Mouse (Mus musculus) spleen, adult 2 months (tissue): ENCODE data around the gene Ttbk1.

Experiments
- CTCF ChIP-seq: fragments of 200-500 bp; IDR thresholded peaks from 2 replicates; pipeline ENCODE4 v1.5.1; 2011; ENCODE audit warnings: mild to moderate bottlenecking, inconsistent platforms; ENCODE audit not compliant: insufficient read depth, insufficient read length, insufficient replicate concordance; ENCODE audit errors: extremely low read depth
- POLR2A ChIP-seq: fragments of 200-500 bp; IDR thresholded peaks from 2 replicates; pipeline ENCODE4 v1.6.1; 2011; ENCODE audit warnings: low read depth, low read length, inconsistent platforms

- TF ChIP-seq CTCF (peak; percentile 52; the same call in 1 of the 2 replicates), POLR2A (no peak)
Observed at GRCm38 (mm10) chr17:46457791-46458190, 29.7 kb downstream of the Ttbk1 start.
